Mouse (Mus musculus) testis, postnatal 14 days (tissue): Measurements from ENCODE around the gene Gm5767.

ENCODE experiments used
- DNase-seq: peaks from one replicate; pipeline ENCODE4 v3.0.0; 2021; ENCODE audit warnings: low spot score

The Gm5767 gene

GRCm38 (mm10) chr16:8670041-8671035, 10.2 kb upstream of the Gm5767 start:
- DNase-seq: no peak

- peak; percentile 94 for DNase-seq
Measured at GRCm38 (mm10) chr16:8671551-8672349, 8.8 kb upstream of the Gm5767 start, which contains the start of gene Carhsp1. Carhsp1 (minus strand) TSS chr16:8672155.

GRCm38 (mm10) chr16:8672350-8672687, 8.3 kb upstream of the Gm5767 start:
- DNase-seq: no peak

DNA sequence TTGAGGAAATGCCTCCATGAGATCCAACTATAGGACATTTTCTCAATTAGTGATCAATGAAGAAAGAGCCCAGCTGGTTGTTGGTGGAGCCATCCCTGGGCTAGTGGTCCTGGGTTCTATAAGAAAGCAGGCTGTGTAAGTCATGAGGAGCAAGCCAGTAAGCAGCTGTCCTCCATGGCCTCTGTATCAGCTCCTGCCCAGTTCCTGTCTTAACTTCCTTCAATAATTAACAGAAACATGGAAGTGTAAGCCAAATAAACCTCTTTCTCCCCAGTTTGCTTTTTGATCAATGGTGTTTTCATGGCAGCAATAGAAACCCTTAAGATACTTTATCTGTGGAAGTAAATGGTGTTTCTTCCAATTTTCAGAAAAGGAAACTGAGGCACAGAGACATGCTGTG, 7.8 kb upstream of the Gm5767 start:
- no peak for DNase-seq

DNA sequence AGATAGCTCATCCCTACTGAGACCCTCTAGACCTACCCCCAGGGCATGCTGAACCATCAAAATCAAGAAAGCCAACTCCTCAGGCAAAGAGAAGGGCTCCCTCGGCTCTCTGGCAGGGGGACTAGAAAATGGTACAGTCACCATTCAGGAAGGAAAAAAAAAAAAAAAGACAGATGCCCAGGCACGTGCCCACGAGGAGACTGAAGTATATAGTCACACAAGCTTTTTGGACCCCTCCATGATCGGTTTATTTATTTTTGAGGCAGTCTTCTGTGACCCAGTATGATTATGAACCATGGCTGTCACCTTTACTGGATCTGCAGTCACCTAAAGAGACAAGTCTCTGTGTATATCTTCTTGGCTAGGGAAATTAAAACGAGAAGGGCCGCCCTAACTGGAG, 7.2 kb upstream of the Gm5767 start:
- no peak for DNase-seq

GRCm38 (mm10) chr16:8674165-8674564, 6.4 kb upstream of the Gm5767 start:
- peak; percentile 39 for DNase-seq

GRCm38 (mm10) chr16:8675559-8675958, 5.0 kb upstream of the Gm5767 start:
- no peak for DNase-seq

GRCm38 (mm10) chr16:8676228-8676627, 4.3 kb upstream of the Gm5767 start:
- DNase-seq: no peak

DNA sequence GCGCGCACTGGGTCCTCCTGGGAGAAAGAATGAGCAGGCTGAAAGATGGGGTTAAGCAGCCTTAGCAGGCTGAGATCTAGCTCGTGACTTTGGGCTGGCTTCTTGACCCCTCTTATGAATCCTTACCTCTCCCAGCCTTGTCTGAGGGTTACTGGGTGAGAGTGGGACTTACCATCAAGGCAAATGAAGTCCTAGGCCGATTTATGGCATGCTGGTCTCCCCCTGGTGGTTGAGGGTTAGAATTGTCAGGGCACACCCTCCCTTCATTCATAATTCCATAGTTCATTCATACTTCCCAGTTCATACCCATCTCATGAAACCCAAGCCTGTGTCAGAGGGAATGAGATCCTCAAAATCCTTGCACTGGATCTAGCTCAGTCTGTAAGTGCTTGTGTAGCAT, 3.8 kb upstream of the Gm5767 start:
- DNase-seq: no peak

- DNase-seq: no peak
Measured at GRCm38 (mm10) chr16:8678035-8678434, 2.5 kb upstream of the Gm5767 start.

- no peak for DNase-seq
Measured at GRCm38 (mm10) chr16:8678676-8679075, 1.9 kb upstream of the Gm5767 start.

- no peak for DNase-seq
Measured at GRCm38 (mm10) chr16:8679780-8680179, 790 bp upstream of the Gm5767 start.

DNA sequence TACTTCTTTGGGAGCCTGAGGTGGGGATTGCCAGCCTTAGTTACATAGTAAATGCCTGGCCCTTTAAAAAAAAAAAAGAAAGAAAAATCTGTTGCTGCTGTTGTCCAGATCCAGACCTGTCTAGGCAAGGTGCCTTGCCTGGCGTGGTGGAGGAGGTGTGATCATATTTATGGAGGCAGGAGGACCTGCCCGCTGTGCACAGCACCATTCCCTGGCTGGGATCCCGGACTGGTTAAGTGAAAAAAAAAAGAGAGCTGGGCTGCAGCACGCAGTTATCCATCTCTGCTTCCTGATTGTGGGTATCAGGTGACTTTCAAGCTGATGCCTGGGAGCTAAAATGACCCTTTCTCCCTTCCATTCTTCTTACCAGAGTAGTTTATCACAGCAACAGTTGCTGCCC, 4.5 kb downstream of the Gm5767 start:
- no peak for DNase-seq

DNA sequence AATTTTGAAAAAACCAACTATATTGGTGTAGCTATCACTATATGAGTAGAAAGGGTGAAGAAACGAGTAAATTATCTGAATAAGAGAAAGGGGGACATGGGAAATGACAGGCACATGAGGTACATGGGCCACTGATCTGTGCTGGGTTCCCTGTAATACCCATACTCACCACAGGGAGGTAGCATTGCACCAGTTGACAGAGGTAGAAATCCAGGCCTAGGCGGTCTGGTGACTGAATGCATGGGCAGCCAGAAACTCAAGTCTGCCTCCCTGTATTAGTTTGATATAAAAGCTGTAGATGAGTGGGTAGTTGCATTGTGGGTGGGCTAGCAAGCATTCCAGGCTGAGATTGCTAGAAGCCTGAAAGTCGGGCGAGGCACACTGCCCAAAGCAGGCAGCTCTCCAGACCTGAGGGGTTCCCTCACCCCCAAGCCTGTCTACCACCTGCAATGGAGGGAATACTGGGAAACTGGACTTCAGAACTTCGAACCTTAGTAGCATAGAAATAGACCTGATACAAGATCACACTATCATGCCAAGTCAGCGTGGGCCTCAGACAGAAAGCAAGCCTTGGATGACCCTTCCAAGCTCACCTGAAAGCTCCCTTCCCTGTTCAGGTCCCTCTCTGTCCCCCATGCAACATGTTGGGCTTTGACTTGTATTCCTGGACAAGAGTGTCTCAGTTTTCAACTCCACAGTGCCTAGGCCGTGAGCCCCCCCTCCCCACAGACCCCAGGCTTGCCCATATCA, 5.7 kb downstream of the Gm5767 start:
- peak; percentile 38 for DNase-seq

- DNase-seq: no peak
Measured at GRCm38 (mm10) chr16:8686871-8687535, 6.4 kb downstream of the Gm5767 start.

DNA sequence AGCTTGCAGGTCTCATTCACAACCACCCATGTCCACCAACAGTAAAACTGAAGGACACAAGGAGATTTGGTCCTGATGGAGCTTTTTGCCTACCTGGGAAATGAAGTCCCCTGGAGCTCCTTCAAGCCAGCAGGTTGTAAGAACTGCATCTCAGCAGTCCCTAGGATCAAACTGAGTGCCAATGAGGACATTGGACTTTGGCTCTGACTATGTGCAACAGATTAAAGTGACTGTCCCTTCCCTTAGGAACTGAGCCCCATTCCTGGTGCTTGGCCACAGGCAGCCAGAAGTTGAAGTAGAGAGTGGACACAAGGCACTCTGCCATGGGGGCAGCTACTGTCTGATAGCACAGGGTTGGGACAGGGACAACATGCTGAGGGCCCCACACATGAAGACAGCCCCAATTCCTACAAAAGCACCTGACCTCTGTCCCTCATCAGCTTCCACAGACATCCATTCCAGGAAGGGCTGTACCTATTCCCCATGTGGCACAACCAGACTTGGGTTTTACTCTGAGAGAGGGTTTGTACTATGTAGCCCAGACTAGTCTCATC, 7.1 kb downstream of the Gm5767 start:
- DNase-seq: no peak

DNA sequence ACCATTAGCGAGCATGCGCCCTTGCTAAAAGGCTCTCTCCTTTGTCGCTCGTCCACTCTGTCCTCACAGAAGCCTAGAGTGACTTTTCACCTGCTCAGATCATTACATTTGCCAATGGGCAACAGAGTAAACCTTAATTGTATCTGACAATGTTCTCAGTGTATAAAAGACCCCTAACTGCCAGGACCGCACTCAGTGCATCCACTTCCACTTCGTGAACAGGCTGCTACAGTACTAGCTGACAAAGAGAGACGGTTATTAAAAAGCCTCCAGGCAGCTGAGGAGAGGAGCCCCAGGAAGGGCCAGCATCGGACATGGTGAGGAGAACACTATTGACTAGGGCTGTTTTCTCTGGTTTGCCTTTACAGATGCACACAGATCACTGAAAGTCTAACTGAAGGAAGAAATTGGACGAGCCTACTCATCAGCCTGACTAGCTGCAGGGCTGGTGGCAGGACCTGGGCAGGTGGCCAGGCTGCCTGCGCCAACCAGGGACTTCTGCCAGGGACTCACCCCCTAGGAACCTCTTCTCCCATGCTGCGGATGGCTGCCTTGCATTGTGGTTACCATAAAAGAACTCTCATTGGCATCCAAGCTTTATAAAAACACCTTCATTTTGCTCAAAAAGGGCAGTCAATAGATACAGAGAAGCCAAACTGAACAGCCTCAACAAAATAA, 9.5 kb downstream of the Gm5767 start:
- peak; percentile 47 for DNase-seq

- DNase-seq: no peak
Measured at GRCm38 (mm10) chr16:8691206-8691605, 10.6 kb downstream of the Gm5767 start.

DNA sequence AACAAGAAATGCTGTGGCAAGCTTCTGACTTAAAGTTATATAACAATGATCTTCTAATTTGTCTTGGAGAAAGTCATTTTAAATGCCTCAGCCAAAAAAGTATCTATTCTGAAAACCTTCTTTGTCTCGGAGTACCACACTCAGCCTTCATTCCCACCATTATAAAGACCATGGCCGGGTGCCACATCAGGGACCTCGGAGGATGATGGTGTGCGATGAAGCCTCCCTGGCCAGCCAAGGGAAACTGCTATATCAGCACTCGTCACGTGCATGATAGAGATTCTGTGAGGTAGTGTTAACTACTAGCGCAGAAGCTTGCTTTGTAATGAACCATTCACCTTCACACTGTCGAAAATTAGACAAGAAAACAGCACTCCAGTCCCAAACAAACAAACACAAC, 19.0 kb downstream of the Gm5767 start:
- DNase-seq: peak; percentile 53

DNA sequence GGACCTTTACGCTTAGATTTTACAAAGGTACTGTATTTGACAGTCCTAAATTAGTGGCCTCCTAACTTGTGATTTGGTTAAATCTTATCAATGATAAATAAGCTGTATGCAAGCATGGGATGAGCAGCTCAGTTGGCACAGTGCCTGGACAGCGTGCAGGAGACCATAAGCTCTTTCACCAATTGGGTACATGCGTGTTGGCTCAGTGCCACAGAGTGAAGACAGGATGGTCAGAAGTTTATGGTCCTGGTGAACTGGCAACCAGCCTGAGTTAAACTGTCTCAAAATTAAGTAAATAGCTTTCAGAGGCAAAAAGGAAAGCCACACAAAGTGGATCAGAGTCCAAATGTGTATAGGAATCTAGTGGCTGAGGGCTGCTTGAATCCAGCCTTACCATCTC, 20.0 kb downstream of the Gm5767 start:
- no peak for DNase-seq

- DNase-seq: no peak
Measured at GRCm38 (mm10) chr16:8711998-8712397, 31.4 kb downstream of the Gm5767 start.
